Mouse (Mus musculus) CH12.LX (cell line): ENCODE results near the gene Prrc2a. TPM values are rescaled to one million over a fixed set of nuclear protein-coding genes. Genes with fewer than 3 reads are reported as not detected.

Source experiments
- DNase-seq: peaks from one replicate; pipeline ENCODE4 v3.0.0-alpha.2; 2013; ENCODE audit errors: extremely low read depth
- H3K27ac ChIP-seq: 2 replicates; pipeline ENCODE4 v1.5.1; 2012; ENCODE audit warnings: low read depth, mild to moderate bottlenecking, control low read depth, moderate library complexity; ENCODE audit not compliant: insufficient read depth
- H3K27me3 ChIP-seq: replicated peaks from 2 replicates; pipeline ENCODE3; 2012; ENCODE audit warnings: inconsistent platforms
- H3K36me3 ChIP-seq, 2 experiments: replicated peaks in 1 of 2; 2 replicates each; pipeline versions ENCODE3 to v1.6.1; 2012; ENCODE audit warnings: inconsistent platforms in 1 of 2, low read length in 1 of 2, mild to moderate bottlenecking in 1 of 2, mixed read lengths in 1 of 2, moderate library complexity in 1 of 2; ENCODE audit not compliant: control insufficient read depth in 1 of 2, insufficient read depth in 1 of 2
- H3K4me1 ChIP-seq, 2 experiments: 2 replicates each; pipeline ENCODE4 v1.6.1; 2012; ENCODE audit warnings: inconsistent platforms in 1 of 2, moderate library complexity in 1 of 2; ENCODE audit not compliant: insufficient read depth in 2 of 2, control insufficient read depth in 1 of 2
- H3K4me2 ChIP-seq: 2 replicates; pipeline ENCODE4 v1.6.1; 2012; ENCODE audit warnings: low read depth, mild to moderate bottlenecking, control low read depth; ENCODE audit not compliant: poor library complexity, insufficient read depth, severe bottlenecking
- H3K4me3 ChIP-seq, 3 experiments: fragments of 150-350 bp in 1 of 3; sonication (generic) in 1 of 3; replicated peaks in 1 of 3; 2 replicates each; pipeline versions ENCODE3 to v1.5.1; 2011 to 2012; ENCODE audit warnings: low read depth in 2 of 3, low read length in 2 of 3, mild to moderate bottlenecking in 2 of 3, moderate library complexity in 2 of 3, control low read depth in 1 of 3, improper control_type of control experiment in 1 of 3, inconsistent platforms in 1 of 3, mixed read lengths in 1 of 3; ENCODE audit not compliant: poor library complexity in 1 of 3
- H3K79me2 ChIP-seq: replicated peaks from 2 replicates; pipeline ENCODE4 v1.6.1; 2012; ENCODE audit warnings: mild to moderate bottlenecking, moderate library complexity; ENCODE audit not compliant: control insufficient read depth, poor library complexity, insufficient read depth, severe bottlenecking; ENCODE audit errors: extremely low read depth
- H3K9ac ChIP-seq: 2 replicates; pipeline ENCODE4 v1.6.1; 2012; ENCODE audit warnings: low read depth, mild to moderate bottlenecking, control low read depth, moderate library complexity; ENCODE audit not compliant: insufficient read depth
- H3K9me3 ChIP-seq: replicated peaks from 2 replicates; pipeline ENCODE3; 2012; ENCODE audit warnings: low read length, inconsistent platforms, mixed read lengths
- BHLHE40 ChIP-seq: IDR thresholded peaks from 2 replicates; pipeline ENCODE4 v1.6.1; 2011; ENCODE audit warnings: mild to moderate bottlenecking, low read depth, low read length, improper control_type of control experiment
- CHD1 ChIP-seq: IDR thresholded peaks from 2 replicates; pipeline ENCODE4 v1.6.1; 2012; ENCODE audit warnings: low read depth, low read length, improper control_type of control experiment, inconsistent platforms
- CTCF ChIP-seq, 2 experiments: IDR thresholded peaks in 1 of 2; conservative IDR thresholded peaks in 1 of 2; 2 replicates each; pipeline ENCODE4 v1.5.1; 2011 to 2012; ENCODE audit warnings: low read depth in 2 of 2, low read length in 2 of 2, improper control_type of control experiment in 1 of 2, inconsistent platforms in 1 of 2, mild to moderate bottlenecking in 1 of 2, moderate library complexity in 1 of 2
- E2F4 ChIP-seq: IDR thresholded peaks from 2 replicates; pipeline ENCODE4 v1.6.1; 2011; ENCODE audit warnings: low read depth, low read length, improper control_type of control experiment; ENCODE audit not compliant: insufficient replicate concordance
- EP300 ChIP-seq: IDR thresholded peaks from 2 replicates; pipeline ENCODE4 v1.6.1; 2011; ENCODE audit warnings: low read length, improper control_type of control experiment
- ETS1 ChIP-seq: conservative IDR thresholded peaks from 2 replicates; pipeline ENCODE4 v1.6.1; 2012; ENCODE audit warnings: low read depth, mild to moderate bottlenecking, inconsistent platforms, low read length, improper control_type of control experiment, moderate library complexity
- GABPA ChIP-seq: IDR thresholded peaks from 2 replicates; pipeline ENCODE4 v1.6.1; 2012; ENCODE audit warnings: low read depth, low read length, improper control_type of control experiment, inconsistent platforms; ENCODE audit not compliant: insufficient replicate concordance
- KAT2A ChIP-seq: IDR thresholded peaks from 2 replicates; pipeline ENCODE4 v1.6.1; 2012; ENCODE audit warnings: low read length, improper control_type of control experiment, inconsistent platforms; ENCODE audit not compliant: insufficient replicate concordance
- MAZ ChIP-seq: IDR thresholded peaks from 2 replicates; pipeline ENCODE4 v1.6.1; 2012; ENCODE audit warnings: low read depth, mild to moderate bottlenecking, inconsistent platforms, low read length, improper control_type of control experiment, moderate library complexity
- MXI1 ChIP-seq: IDR thresholded peaks from 2 replicates; pipeline ENCODE4 v1.6.1; 2011; ENCODE audit warnings: mild to moderate bottlenecking, low read depth, low read length, improper control_type of control experiment
- MYC ChIP-seq: IDR thresholded peaks from 2 replicates; pipeline ENCODE4 v1.6.1; 2011; ENCODE audit warnings: low read depth, mild to moderate bottlenecking, improper control_type of control experiment, low read length
- PAX5 ChIP-seq: IDR thresholded peaks from 2 replicates; pipeline ENCODE4 v1.6.1; 2012; ENCODE audit warnings: low read length, inconsistent platforms, mixed read lengths
- RAD21 ChIP-seq: IDR thresholded peaks from 2 replicates; pipeline ENCODE4 v1.6.1; 2011; ENCODE audit warnings: low read depth, mild to moderate bottlenecking, low read length, improper control_type of control experiment, moderate library complexity
- SIN3A ChIP-seq: IDR thresholded peaks from 2 replicates; pipeline ENCODE4 v1.6.1; 2012; ENCODE audit warnings: low read length, improper control_type of control experiment, inconsistent platforms
- TBP ChIP-seq: conservative IDR thresholded peaks from 2 replicates; pipeline ENCODE4 v1.6.1; 2011; ENCODE audit warnings: low read depth, low read length, improper control_type of control experiment
- TCF12 ChIP-seq: IDR thresholded peaks from 2 replicates; pipeline ENCODE4 v1.6.1; 2014; ENCODE audit warnings: low read depth, mild to moderate bottlenecking, inconsistent platforms, low read length, improper control_type of control experiment
- USF1 ChIP-seq: IDR thresholded peaks from 2 replicates; pipeline ENCODE4 v1.6.1; 2014; ENCODE audit warnings: low read depth, mild to moderate bottlenecking, inconsistent platforms, low read length, improper control_type of control experiment
- ZMIZ1 ChIP-seq: IDR thresholded peaks from 2 replicates; pipeline ENCODE4 v1.6.1; 2012; ENCODE audit warnings: low read depth, mild to moderate bottlenecking, inconsistent platforms, low read length, improper control_type of control experiment
- ZNF384 ChIP-seq: IDR thresholded peaks from 2 replicates; pipeline ENCODE4 v1.6.1; 2012; ENCODE audit warnings: low read depth, low read length, improper control_type of control experiment, inconsistent platforms
- dilution Hi-C: fragments of 300-500 bp; cut with MboI; formaldehyde crosslinking; loops from 2 replicates; pipeline ENCODE4 v1.14.3; 2020; ENCODE audit warnings: low sequenced_read_pairs; ENCODE audit not compliant: extremely low pct_unique_long_range_greater_than_20kb, extremely low pct_ligation_motif_present
- in situ Hi-C: fragments of 300-500 bp; cut with MboI; formaldehyde crosslinking; loops from 3 replicates; pipeline ENCODE4 v1.14.3; 2019; ENCODE audit warnings: low sequenced_read_pairs, low pct_ligation_motif_present, low pct_unique_long_range_greater_than_20kb, mixed read lengths
- polyA plus RNA-seq: library from polyadenylated mRNA; unstranded; fragments of >175 nt; gene quantifications from 2 replicates; pipeline ENCODE4 v1.2.1, GENCODE M21; 2012; ENCODE audit warnings: low read depth; ENCODE audit not compliant: insufficient read length
- total RNA-seq, 2 experiments: library from RNA; depleted of rRNA; stranded (reverse); fragments of 300-350 nt in 1 of 2; fragments of >200 nt in 1 of 2; gene quantifications; 2 replicates each; pipeline ENCODE4 v1.2.3; 2012 to 2014

Prrc2a gene
- total and polyA plus RNA-seq, 3 experiments, result 31.3 to 313 (median 80.4) TPM

GRCm38 (mm10) chr17:35104079-35104478 lies 60.6 kb downstream of the Prrc2a start:
- DNase-seq, result no peak
- Histone ChIP-seq H3K9ac (no peak overlapping the region), H3K27me3 (no peaks in the 10 kb centered on the region), H3K27ac (no peak overlapping the region), H3K79me2 (no peaks in the 10 kb centered on the region), H3K4me3 (no peak overlapping the region), H3K4me2 (no peak overlapping the region), H3K36me3 (peaks cover 40 to 59% of the 10 kb centered on the region in 2 experiments), H3K9me3 (no peaks in the 10 kb centered on the region), H3K4me1 (peaks cover 0 to 4% of the 10 kb centered on the region in 2 experiments; a peak in 1 of 4 replicates)
- TF ChIP-seq GABPA, result no peak
- no peak for TF ChIP-seq EP300
- TF ChIP-seq KAT2A, result no peak
- no peak for TF ChIP-seq BHLHE40
- no peak for TF ChIP-seq E2F4
- TF ChIP-seq RAD21, result no peak
- no peak for TF ChIP-seq ZNF384
- TF ChIP-seq MYC, result no peak
- no peak for TF ChIP-seq ZMIZ1
- TF ChIP-seq USF1, result no peak
- no peak for TF ChIP-seq TCF12
- dilution Hi-C loops (no loop called here), in situ Hi-C loops (no loop called here)

GRCm38 (mm10) chr17:35103221-35103690 lies 61.4 kb downstream of the Prrc2a start:
- peaks cover 40 to 67% of the 10 kb centered on the region in 2 experiments for H3K36me3 ChIP-seq
- in situ Hi-C loops (no loop called here), dilution Hi-C loops (no loop called here)
- H3K27me3 ChIP-seq, result no peaks in the 10 kb centered on the region
- H3K4me3 ChIP-seq, result no peak overlapping the region
- peaks cover 0 to 4% of the 10 kb centered on the region in 2 experiments; a peak in 1 of 4 replicates for H3K4me1 ChIP-seq
- no peaks in the 10 kb centered on the region for H3K79me2 ChIP-seq
- no peak overlapping the region for H3K4me2 ChIP-seq
- TF ChIP-seq BHLHE40 (no peak), CHD1 (no peak), ZMIZ1 (no peak), CTCF (conservative IDR thresholded peaks at IDR 0.05 in 1 of 2, IDR thresholded peaks at IDR 0.05 in 1 of 2; ENCODE audit: low read depth in 2 of 2, low read length in 2 of 2) (no peak), ZNF384 (no peak), PAX5 (no peak), MXI1 (no peak), SIN3A (no peak), ETS1 (no peak), TBP (no peak), MAZ (no peak)
- TF ChIP-seq, all 38 proteins: peak for 0
- H3K9me3 ChIP-seq, result no peaks in the 10 kb centered on the region
- no peak overlapping the region for H3K9ac ChIP-seq
- no peak overlapping the region for H3K27ac ChIP-seq
- no peak for DNase-seq
